Mouse (Mus musculus) spleen, adult 2 months (tissue): ENCODE data around the gene Ccdc141. TPM values are rescaled to one million over a fixed set of nuclear protein-coding genes. Genes with fewer than 3 reads are reported as not detected.

ENCODE experiments used
- DNase-seq, 2 experiments: peaks; one replicate each; pipeline versions ENCODE4 v3.0.0 to v3.0.0-alpha.2; 2012 to 2021; ENCODE audit warnings: low spot score in 2 of 2, low read depth in 1 of 2
- H3K27ac ChIP-seq: fragments of 200-500 bp; 2 replicates; pipeline ENCODE4 v1.5.1; 2012; ENCODE audit warnings: low read length, inconsistent platforms; ENCODE audit not compliant: insufficient read depth
- H3K27me3 ChIP-seq: fragments of 200-500 bp; 2 replicates; pipeline ENCODE4 v1.6.1; 2012; ENCODE audit warnings: mild to moderate bottlenecking, moderate library complexity, low read length, inconsistent platforms; ENCODE audit not compliant: control insufficient read depth, insufficient read depth
- H3K36me3 ChIP-seq: fragments of 200-500 bp; 2 replicates; pipeline ENCODE4 v1.6.1; 2012; ENCODE audit warnings: mild to moderate bottlenecking, low read length, inconsistent platforms; ENCODE audit not compliant: control insufficient read depth, insufficient read depth
- H3K4me1 ChIP-seq: fragments of 200-500 bp; 2 replicates; pipeline ENCODE4 v1.6.1; 2011; ENCODE audit warnings: inconsistent platforms; ENCODE audit not compliant: control insufficient read depth, insufficient read depth, insufficient read length
- H3K4me3 ChIP-seq: fragments of 200-500 bp; 2 replicates; pipeline ENCODE4 v1.5.1; 2011; ENCODE audit warnings: mild to moderate bottlenecking, inconsistent platforms; ENCODE audit not compliant: insufficient read depth, insufficient read length; ENCODE audit errors: extremely low read depth
- CTCF ChIP-seq: fragments of 200-500 bp; IDR thresholded peaks from 2 replicates; pipeline ENCODE4 v1.5.1; 2011; ENCODE audit warnings: mild to moderate bottlenecking, inconsistent platforms; ENCODE audit not compliant: insufficient read depth, insufficient read length, insufficient replicate concordance; ENCODE audit errors: extremely low read depth
- POLR2A ChIP-seq: fragments of 200-500 bp; IDR thresholded peaks from 2 replicates; pipeline ENCODE4 v1.6.1; 2011; ENCODE audit warnings: low read depth, low read length, inconsistent platforms
- WGBS: fragments of 180-500 bp; shearing (Covaris S2); methylation state at CpG from one replicate; pipeline ENCODE4 v1.1.7; 2018; 5-methylcytosine and 5-hydroxymethylcytosine counted together
- polyA plus RNA-seq: library from polyadenylated mRNA; depleted of rRNA; stranded (reverse); fragments of >200 nt; gene quantifications from 2 replicates; pipeline ENCODE4 v1.2.3, GENCODE M21; 2012

The Ccdc141 gene
- polyA plus RNA-seq, 1 experiment: 0.77 TPM

DNA sequence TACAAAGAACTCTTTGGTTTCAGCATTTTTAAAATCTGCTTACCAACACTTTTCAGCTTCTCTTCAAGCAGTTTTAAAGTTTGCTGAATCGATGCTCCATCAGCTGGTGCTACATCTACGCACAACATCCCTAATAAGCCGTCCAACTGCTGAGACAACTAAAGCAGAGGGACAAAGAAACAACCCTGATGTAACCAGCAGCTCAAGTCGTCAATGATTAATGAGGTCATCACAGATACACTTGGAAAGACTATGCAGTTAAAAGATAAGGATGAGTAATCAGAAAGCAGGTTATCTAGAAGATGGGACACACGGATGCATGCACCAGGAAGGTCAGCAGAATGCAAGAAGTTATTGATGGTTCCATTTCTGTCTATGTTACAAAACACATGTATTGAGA is 27.8 kb upstream of the Ccdc141 start:
- 86% methylated on average over 5 of the region's 5 CpGs for WGBS
- DNase-seq: no peak

GRCm38 (mm10) chr2:77196819-77197218 is 26.4 kb upstream of the Ccdc141 start:
- H3K36me3 ChIP-seq: no peaks in the 10 kb centered on the region
- H3K4me3 ChIP-seq: no peak overlapping the region
- 86% methylated on average over 4 of the region's 4 CpGs for WGBS
- no peak for TF ChIP-seq POLR2A
- no peak for TF ChIP-seq CTCF
- H3K27ac ChIP-seq: no peak overlapping the region
- DNase-seq: no peak
- no peaks in the 10 kb centered on the region for H3K4me1 ChIP-seq
- H3K27me3 ChIP-seq: no peaks in the 10 kb centered on the region

More for the DNA sequence above, 27.8 kb upstream of the Ccdc141 start:
- TF ChIP-seq POLR2A (no peak), CTCF (no peak)
- Histone ChIP-seq H3K27ac (no peak overlapping the region), H3K27me3 (no peaks in the 10 kb centered on the region), H3K36me3 (no peaks in the 10 kb centered on the region), H3K4me1 (no peaks in the 10 kb centered on the region), H3K4me3 (no peak overlapping the region)

DNA sequence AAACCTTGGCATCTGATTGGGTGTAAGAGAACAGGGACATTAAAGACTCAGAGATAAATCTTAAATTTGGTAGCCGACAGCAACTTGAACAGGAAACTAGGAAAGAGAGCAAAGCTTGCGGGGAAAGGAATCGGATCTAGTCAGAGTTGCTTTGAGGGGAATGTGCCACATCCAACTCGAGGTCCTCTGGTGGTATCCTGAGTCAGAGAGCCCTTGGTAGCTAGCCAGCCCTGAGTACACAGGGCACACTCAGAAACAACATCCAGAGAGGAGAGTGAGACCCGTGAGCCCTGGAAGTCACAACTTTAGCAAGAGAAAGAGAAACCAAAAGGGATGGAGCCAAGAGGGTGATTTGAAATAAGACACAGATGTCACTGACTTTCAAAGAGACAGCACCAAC is 24.6 kb upstream of the Ccdc141 start:
- TF ChIP-seq POLR2A (no peak), CTCF (no peak)
- no peak overlapping the region for H3K27ac ChIP-seq
- no peak overlapping the region for H3K4me3 ChIP-seq
- no peaks in the 10 kb centered on the region for H3K4me1 ChIP-seq
- 85% methylated on average over 5 of the region's 5 CpGs for WGBS
- no peak for DNase-seq
- no peaks in the 10 kb centered on the region for H3K36me3 ChIP-seq
- no peaks in the 10 kb centered on the region for H3K27me3 ChIP-seq

DNA sequence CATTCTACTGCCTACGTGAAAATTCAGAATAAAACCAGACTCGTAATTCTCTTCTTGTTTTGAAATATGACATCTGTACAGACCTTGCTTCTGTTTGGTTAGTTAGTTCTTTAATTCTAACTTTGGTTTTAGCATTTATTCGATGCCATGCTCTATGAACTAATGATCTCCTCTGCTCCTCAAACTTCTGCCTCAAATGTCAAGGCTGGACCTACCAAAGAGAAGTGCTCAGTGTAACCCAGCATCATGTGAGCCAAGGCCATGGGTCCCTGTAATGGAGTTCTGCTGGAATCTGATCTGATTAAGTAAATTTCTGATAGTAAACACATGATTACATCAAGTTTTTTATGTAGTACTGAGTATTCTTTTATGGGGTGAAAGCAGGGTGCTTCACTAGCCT is 21.4 kb upstream of the Ccdc141 start:
- H3K27me3 ChIP-seq: no peaks in the 10 kb centered on the region
- H3K4me1 ChIP-seq: no peaks in the 10 kb centered on the region
- DNase-seq: no peak
- no peak overlapping the region for H3K27ac ChIP-seq
- H3K4me3 ChIP-seq: no peak overlapping the region
- no peaks in the 10 kb centered on the region for H3K36me3 ChIP-seq
- TF ChIP-seq CTCF: no peak
- no peak for TF ChIP-seq POLR2A
- 90% methylated on average over 3 of the region's 3 CpGs for WGBS

- no peaks in the 10 kb centered on the region for H3K4me1 ChIP-seq
- no peak for DNase-seq
- 95% methylated on average over 7 of the region's 7 CpGs for WGBS
- no peaks in the 10 kb centered on the region for H3K27me3 ChIP-seq
- TF ChIP-seq POLR2A (no peak), CTCF (no peak)
- no peak overlapping the region for H3K27ac ChIP-seq
- no peaks in the 10 kb centered on the region for H3K36me3 ChIP-seq
- H3K4me3 ChIP-seq: no peak overlapping the region
Observed at GRCm38 (mm10) chr2:77190891-77191290, 20.5 kb upstream of the Ccdc141 start.

DNA sequence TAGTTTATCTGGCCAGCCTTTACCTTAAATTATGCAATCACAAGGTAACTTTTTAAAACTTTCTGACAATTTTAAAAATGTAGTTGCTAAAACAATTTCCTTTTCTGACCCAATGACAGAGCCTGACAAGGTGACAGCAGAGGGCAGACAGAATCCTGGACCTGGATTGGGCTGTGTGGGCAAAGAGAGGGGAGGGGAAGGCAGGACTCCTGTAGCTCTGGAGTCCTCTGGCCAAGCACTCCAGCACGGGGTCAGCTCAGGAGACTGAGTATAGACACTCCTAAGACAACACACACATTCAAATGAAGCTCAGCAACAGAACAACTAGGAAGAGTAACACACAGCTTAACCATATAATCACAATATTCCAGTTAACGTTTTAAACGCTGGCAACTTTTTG is 19.9 kb upstream of the Ccdc141 start:
- 91% methylated on average over 3 of the region's 3 CpGs for WGBS
- TF ChIP-seq CTCF (no peak), POLR2A (no peak)
- H3K4me3 ChIP-seq: no peak overlapping the region
- no peaks in the 10 kb centered on the region for H3K36me3 ChIP-seq
- no peaks in the 10 kb centered on the region for H3K4me1 ChIP-seq
- no peak overlapping the region for H3K27ac ChIP-seq
- H3K27me3 ChIP-seq: no peaks in the 10 kb centered on the region
- DNase-seq: no peak

DNA sequence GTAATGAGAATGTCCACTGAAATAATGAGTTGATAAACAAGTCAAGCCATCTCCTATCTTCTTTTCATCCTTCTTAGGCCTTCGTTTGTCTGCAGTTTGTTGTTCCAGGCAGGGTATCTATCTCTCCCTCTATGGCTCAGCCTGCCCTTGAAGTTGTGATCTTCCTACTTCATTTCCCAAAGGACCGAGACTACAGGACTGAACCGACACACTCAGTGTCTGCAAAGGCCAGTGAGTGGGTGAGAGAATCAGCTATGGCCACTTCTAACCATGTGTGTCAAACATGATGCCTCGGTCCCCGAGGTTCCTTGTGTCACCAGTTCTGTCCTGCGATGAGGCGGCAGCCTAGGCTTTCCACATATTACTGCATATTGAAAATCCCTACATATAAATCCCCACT is 19.2 kb upstream of the Ccdc141 start:
- 91% methylated on average over 7 of the region's 7 CpGs for WGBS
- H3K27ac ChIP-seq: no peak overlapping the region
- no peaks in the 10 kb centered on the region for H3K4me1 ChIP-seq
- no peaks in the 10 kb centered on the region for H3K27me3 ChIP-seq
- TF ChIP-seq CTCF: no peak
- no peak for TF ChIP-seq POLR2A
- H3K36me3 ChIP-seq: no peaks in the 10 kb centered on the region
- DNase-seq: no peak
- H3K4me3 ChIP-seq: no peak overlapping the region

GRCm38 (mm10) chr2:77187501-77187900 is 17.1 kb upstream of the Ccdc141 start:
- TF ChIP-seq CTCF (no peak), POLR2A (no peak)
- DNase-seq: no peak
- Histone ChIP-seq H3K36me3 (no peaks in the 10 kb centered on the region), H3K27me3 (no peaks in the 10 kb centered on the region), H3K4me1 (no peaks in the 10 kb centered on the region), H3K4me3 (no peak overlapping the region), H3K27ac (no peak overlapping the region)
- WGBS: 76% methylated on average over 3 of the region's 3 CpGs
